Mouse (Mus musculus) megakaryocyte, embryonic 14.5 days (primary cell): ENCODE results near the gene Foxr1. TPM values are rescaled to one million over a fixed set of nuclear protein-coding genes. Genes with fewer than 3 reads are reported as not detected.

Experiments used
- H3K27me3 ChIP-seq: replicated peaks from 2 replicates; pipeline ENCODE3; 2012; ENCODE audit warnings: inconsistent platforms
- H3K36me3 ChIP-seq: replicated peaks from 2 replicates; pipeline ENCODE3; 2012; ENCODE audit warnings: low read length, inconsistent platforms, mixed read lengths
- H3K4me1 ChIP-seq: 2 replicates; pipeline ENCODE4 v1.6.1; 2012; ENCODE audit warnings: inconsistent platforms
- H3K4me3 ChIP-seq: replicated peaks from 2 replicates; pipeline ENCODE3; 2012; ENCODE audit warnings: moderate library complexity, mild to moderate bottlenecking, inconsistent platforms
- H3K9me3 ChIP-seq: 2 replicates; pipeline ENCODE4 v1.6.1; 2012; ENCODE audit warnings: inconsistent platforms
- FLI1 ChIP-seq: IDR thresholded peaks from 2 replicates; pipeline ENCODE4 v1.6.1; 2012; ENCODE audit warnings: low read length, inconsistent platforms, mixed read lengths
- GATA1 ChIP-seq: IDR thresholded peaks from 3 replicates; pipeline ENCODE4 v1.6.1; 2012; ENCODE audit warnings: mixed read lengths, low read length, inconsistent platforms, borderline replicate concordance
- polyA plus RNA-seq: library from polyadenylated mRNA; stranded (reverse); fragments of >175 nt; gene quantifications from 2 replicates; pipeline ENCODE4 v1.2.3, GENCODE M21; 2012; ENCODE audit warnings: low replicate concordance; ENCODE audit not compliant: insufficient read depth

Foxr1 gene
- polyA plus RNA-seq, 1 experiment: not detected

DNA sequence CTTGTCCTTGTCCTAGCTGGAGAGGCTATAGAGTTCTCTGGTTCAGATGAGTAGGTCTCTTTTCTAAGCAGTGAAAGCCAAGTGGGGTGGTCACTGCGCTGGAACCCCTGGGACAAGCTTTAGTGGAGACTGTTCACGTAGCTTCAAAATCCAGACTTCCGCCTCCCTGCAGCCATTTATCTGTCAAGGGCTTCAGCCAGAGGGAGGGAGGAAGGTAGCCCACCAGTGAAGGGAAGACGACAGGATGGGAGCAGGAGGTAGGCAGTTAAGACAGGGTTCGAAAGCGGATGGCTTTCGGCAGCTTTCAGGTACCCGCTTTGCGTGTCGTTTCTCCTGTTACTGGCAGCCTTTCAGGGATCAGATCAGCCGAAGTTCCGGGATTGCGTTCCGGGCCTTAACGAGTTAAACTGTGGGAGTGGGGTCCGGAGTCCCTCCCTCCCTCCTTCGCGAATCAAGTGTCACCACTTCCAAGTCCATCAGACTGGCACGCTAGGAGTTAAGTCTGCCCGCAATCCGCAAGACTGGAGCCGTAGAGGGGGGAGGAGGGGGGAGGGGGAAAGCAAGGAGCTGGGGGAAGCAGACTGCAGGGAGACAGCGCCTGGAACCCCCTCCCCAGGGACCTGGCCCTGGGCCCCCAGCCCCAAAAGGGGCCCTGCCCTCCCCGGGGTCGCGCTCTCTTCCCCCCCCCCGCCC lies 37.4 kb upstream of the Foxr1 start:
- H3K9me3 ChIP-seq: 0 out of 2 replicates have a peak, but pooled peaks cover 3% of the 10 kb centered on the region
- peaks cover 36% of the 10 kb centered on the region for H3K27me3 ChIP-seq
- TF ChIP-seq FLI1: no peak
- TF ChIP-seq GATA1: no peak
- peaks cover 47% of the 10 kb centered on the region for H3K4me1 ChIP-seq
- H3K36me3 ChIP-seq: no peaks in the 10 kb centered on the region
- peak overlapping the region; percentile 92 for H3K4me3 ChIP-seq

DNA sequence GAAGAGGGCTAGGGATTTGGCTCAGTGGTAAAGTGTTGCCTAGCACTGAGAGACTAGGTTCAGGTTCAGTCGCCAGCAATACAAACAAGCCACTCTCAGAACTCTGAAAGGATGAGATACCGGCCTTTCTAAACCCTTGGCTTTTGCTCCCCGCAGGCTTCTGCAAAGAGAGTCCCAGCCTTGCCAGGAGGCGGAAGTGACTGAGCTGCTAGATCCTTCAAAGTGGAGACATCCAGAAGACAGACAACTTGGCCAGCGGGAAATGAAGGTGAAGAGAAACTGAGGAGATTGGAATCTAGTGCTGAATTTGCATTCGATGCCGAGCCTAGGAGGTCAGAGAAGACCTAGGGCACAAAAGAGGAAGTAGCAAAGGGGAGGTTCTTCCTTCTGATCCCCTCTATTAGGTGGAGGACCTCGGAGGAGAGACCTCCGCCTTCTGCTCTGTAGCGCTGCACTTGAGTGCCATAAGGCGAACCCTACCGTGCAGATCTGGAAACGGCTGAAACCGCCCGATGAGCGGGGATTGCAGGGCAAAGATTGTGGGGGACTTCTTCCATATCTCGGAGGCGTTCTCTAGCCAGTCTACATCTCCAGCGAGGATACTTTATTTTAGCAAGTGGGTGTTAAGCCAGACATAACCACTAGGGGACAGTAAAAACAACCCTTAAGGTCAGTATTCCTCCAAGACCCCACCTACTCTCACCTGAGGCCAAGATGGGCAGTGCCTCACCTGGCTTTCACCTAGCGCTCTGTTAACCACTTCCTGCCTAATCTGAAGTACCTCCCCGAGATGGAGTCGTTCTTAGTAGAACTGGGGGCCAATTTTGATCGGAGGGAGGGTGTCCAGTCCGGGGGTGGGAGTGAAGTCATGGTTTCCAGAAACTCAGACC lies 36.6 kb upstream of the Foxr1 start:
- TF ChIP-seq FLI1: no peak
- no peak for TF ChIP-seq GATA1
- Histone ChIP-seq H3K4me1 (peaks cover 43% of the 10 kb centered on the region), H3K4me3 (peak overlapping the region; percentile 92), H3K27me3 (peaks cover 36% of the 10 kb centered on the region), H3K9me3 (0 out of 2 replicates have a peak, but pooled peaks cover 3% of the 10 kb centered on the region), H3K36me3 (no peaks in the 10 kb centered on the region)

DNA sequence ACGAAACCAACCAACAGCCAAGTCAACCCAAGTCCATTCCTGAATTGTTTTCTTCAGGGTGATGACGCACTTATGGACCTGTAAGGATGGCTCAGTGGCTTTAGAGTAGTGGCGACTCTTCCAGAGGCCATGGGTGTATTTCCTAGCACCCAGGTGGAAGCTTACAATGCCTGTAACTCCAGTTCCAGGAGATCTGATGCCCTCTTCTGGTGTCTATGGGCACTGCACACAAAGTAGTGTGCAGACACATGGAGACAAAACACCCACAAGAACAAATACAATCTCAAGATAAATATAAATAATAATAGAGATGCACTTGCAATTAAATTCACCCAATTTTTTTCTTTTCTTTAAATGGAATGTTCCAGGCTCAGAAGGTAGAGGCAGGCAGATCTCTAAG lies 35.0 kb upstream of the Foxr1 start:
- Histone ChIP-seq H3K36me3 (no peaks in the 10 kb centered on the region), H3K4me1 (peaks cover 35% of the 10 kb centered on the region), H3K9me3 (0 out of 2 replicates have a peak, but pooled peaks cover 3% of the 10 kb centered on the region), H3K4me3 (no peak overlapping the region), H3K27me3 (peaks cover 41% of the 10 kb centered on the region)
- no peak for TF ChIP-seq FLI1
- TF ChIP-seq GATA1: no peak

DNA sequence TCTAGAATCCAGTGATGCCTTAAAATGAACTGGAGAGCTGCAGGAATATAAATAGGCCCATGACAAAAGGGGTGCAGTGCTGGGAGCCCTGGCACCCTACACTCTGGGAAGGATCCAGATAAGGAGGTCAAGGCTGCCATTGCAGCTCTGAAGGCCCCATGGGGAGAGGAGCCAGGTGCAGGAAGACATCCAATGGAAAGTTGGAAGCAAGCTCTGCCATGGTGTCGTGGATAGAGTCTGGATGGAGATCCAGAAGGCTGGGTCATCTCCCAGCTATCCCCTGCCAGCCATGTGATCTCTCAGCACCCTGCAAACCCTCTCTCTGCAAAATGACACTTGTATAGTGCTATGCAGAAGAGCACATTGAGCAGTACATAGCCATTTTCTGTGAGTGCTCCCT lies 33.4 kb upstream of the Foxr1 start:
- Histone ChIP-seq H3K4me1 (peaks cover 27% of the 10 kb centered on the region), H3K4me3 (no peak overlapping the region), H3K9me3 (0 out of 2 replicates have a peak, but pooled peaks cover 3% of the 10 kb centered on the region), H3K27me3 (peaks cover 47% of the 10 kb centered on the region), H3K36me3 (no peaks in the 10 kb centered on the region)
- TF ChIP-seq GATA1: no peak
- TF ChIP-seq FLI1: no peak

DNA sequence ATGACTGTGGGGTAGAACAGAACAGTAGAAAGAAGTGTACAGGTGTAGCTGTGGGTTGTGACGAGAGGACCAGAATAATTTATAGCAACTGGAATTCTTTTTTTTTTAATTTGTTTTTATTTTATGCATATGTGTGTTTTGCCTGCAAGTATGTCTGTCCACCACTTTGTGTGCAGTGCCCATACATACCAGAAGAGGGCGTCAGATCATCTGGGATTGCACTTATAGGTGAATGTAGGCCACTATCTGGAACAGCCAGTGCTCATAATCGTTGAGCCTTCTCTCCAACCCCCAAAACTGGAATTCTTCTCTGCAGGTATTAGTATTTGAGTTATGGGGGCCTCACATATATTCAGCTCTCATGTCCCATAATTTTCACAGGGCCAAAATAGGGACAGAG lies 32.2 kb upstream of the Foxr1 start:
- Histone ChIP-seq H3K36me3 (no peaks in the 10 kb centered on the region), H3K4me3 (no peak overlapping the region), H3K27me3 (peaks cover 54% of the 10 kb centered on the region), H3K9me3 (0 out of 2 replicates have a peak, but pooled peaks cover 3% of the 10 kb centered on the region), H3K4me1 (peaks cover 16% of the 10 kb centered on the region)
- TF ChIP-seq GATA1: no peak
- no peak for TF ChIP-seq FLI1

DNA sequence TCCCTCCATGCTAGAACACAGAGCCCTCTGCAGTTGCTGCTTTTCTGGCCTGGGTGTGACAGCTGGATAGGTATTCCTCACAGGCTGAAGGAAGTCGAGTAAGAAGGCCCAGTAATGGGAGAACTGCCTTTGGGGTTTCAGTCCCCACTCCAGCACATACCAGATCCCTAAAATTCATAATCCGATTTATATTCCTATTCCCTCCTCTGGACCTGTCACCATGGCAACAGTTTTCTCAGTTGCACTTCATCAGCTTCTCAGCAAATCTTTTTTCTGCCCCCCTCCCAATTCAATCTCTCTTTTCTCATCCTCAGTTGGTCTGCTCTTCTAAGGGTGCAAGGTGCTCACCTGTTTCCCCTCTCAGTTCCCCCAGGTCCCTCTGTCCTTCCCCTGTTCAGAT lies 27.9 kb upstream of the Foxr1 start:
- H3K4me1 ChIP-seq: peaks cover 6% of the 10 kb centered on the region
- no peak overlapping the region for H3K4me3 ChIP-seq
- peaks cover 61% of the 10 kb centered on the region for H3K27me3 ChIP-seq
- H3K9me3 ChIP-seq: peaks cover 11% of the 10 kb centered on the region
- TF ChIP-seq FLI1: no peak
- no peak for TF ChIP-seq GATA1
- no peaks in the 10 kb centered on the region for H3K36me3 ChIP-seq

DNA sequence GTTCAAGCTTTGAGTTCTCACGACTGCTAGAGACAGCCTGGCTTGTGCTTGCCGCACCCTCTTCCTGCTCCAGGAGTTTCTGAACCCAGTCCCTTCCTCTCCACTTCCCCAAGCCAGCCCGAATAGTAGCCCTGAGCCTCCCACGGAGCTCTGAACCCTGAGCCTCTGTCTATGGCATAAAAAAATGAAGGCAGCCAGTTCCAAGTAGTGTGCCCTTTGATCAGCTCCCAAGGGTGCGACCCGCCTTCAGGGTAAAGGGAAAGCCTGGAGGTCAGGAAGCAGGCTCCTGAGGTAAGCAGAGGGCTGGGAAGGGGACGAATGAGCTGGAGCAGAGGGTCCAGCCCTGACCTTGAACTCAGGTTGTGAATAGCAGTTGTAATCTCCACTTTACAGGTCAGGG lies 27.3 kb upstream of the Foxr1 start:
- Histone ChIP-seq H3K4me1 (peaks cover 6% of the 10 kb centered on the region), H3K4me3 (no peak overlapping the region), H3K9me3 (peaks cover 11% of the 10 kb centered on the region), H3K36me3 (no peaks in the 10 kb centered on the region), H3K27me3 (peaks cover 63% of the 10 kb centered on the region)
- no peak for TF ChIP-seq FLI1
- no peak for TF ChIP-seq GATA1

DNA sequence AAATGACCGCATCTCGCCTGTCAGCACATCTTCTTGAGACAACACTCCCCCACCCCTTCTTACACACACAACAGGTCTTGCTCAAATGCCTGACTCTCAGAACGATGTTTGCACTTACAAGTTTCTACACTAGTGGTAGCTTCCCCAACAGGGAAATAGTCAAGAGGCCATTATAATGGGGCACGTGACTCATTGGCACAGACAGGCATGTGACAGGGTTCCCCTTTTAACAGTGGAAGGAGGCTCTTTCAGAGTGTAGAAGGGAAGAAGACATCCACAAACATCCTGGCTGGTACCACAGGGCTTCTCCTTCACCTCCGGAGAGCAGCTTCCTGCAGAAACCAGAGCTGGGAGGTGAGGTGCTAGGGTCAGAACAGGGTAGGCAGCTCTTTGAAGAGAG lies 21.0 kb upstream of the Foxr1 start:
- Histone ChIP-seq H3K4me3 (peak overlapping the region; percentile 35), H3K27me3 (peaks cover 52% of the 10 kb centered on the region)

DNA sequence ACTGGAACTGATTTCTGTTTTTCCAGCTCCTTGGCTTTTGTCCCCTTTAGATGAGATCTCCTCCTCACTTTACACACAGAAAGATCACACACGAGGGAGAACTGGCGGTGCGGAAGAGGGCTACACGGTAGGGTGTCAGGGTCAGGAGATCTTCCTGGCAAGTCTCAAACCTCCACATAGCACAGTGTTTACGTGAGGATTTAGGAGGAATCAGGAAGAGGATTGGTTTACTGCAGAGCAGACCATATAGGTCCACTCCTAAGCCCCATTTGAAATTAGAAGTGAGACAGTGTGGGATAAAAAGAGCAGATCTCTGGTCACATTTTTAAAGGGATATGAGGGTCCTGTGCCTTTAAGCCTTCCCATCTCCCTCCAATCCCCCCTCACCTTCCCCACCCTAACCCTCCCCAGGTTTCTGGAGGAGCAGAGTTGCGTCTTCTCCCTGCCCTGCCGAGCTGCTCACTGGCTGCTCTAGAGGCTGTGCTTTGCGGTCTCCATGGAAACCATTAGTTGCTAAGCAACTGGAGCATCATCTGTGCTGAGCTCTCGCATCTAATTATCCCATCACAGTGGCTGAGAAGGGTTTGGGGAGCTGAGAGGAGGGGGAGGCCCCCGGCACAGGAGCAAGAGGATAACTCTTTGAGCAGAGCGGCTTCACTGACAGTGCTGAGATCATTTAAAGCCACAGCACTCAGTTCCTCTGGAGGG lies 16.3 kb upstream of the Foxr1 start:
- no peak overlapping the region for H3K4me3 ChIP-seq
- peaks cover 75% of the 10 kb centered on the region for H3K27me3 ChIP-seq
- TF ChIP-seq GATA1 (no peak), FLI1 (no peak)
- H3K36me3 ChIP-seq: no peaks in the 10 kb centered on the region
- H3K9me3 ChIP-seq: no peaks in the 10 kb centered on the region
- H3K4me1 ChIP-seq: peaks cover 17% of the 10 kb centered on the region

More for the DNA sequence above, 21.0 kb upstream of the Foxr1 start:
- Histone ChIP-seq H3K4me1 (peaks cover 4% of the 10 kb centered on the region; the same call in 1 of the 2 replicates), H3K9me3 (peaks cover 2% of the 10 kb centered on the region), H3K36me3 (no peaks in the 10 kb centered on the region)
- TF ChIP-seq GATA1: no peak
- no peak for TF ChIP-seq FLI1
